Mouse (Mus musculus): Measurements from ENCODE around the gene Snu13.

DNA sequence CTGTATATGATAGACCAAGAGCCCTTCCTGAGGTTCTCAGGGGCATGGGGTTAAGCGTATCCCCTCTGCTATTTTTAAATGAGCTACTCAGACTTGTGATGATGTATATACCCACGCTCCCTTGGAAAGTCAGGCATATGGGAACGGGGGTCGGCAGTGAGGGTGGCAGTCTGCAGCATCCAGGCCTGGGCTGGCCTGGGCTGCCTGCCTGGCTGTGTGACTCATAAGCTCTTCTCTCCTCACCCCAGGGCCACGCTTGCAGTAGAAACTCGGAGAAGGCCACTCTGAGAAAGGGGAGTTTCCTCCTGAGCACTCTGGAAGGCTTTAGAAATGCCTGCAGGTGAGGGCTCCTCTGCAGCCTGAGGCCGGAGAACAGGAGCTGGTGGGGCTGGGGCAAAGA, 43.7 kb upstream of the Snu13 start:
- TF ChIP-seq GATA2 (IDR thresholded peaks at IDR 0.05; ENCODE audit: borderline replicate concordance, low read depth, low read length) (no peak), CTCF (IDR thresholded peaks at IDR 0.05; ENCODE audit: low read depth, low read length) (no peak), GATA1 (IDR thresholded peaks at IDR 0.05; ENCODE audit: borderline replicate concordance, low read length) (no peak)

Data from G1E (cell line).